Mouse (Mus musculus): ENCODE results near the gene Nat14. TPM values are rescaled to one million over a fixed set of nuclear protein-coding genes. Genes with fewer than 3 reads are reported as not detected.
A peak's percentile ranks its signal among the peaks of the same experiment; 100 is the strongest.
"Not testable (repeated sequence)": the region's sequence is repeated elsewhere in the genome, so short reads cannot be mapped to it uniquely, and the experiment has no call there.

The Nat14 gene
- 5.4 and 7.7 TPM in 2 replicates for polyA plus RNA-seq (2016; fragmentation: Nextera tagmentation; extraction: Ambion mirVana)

DNA sequence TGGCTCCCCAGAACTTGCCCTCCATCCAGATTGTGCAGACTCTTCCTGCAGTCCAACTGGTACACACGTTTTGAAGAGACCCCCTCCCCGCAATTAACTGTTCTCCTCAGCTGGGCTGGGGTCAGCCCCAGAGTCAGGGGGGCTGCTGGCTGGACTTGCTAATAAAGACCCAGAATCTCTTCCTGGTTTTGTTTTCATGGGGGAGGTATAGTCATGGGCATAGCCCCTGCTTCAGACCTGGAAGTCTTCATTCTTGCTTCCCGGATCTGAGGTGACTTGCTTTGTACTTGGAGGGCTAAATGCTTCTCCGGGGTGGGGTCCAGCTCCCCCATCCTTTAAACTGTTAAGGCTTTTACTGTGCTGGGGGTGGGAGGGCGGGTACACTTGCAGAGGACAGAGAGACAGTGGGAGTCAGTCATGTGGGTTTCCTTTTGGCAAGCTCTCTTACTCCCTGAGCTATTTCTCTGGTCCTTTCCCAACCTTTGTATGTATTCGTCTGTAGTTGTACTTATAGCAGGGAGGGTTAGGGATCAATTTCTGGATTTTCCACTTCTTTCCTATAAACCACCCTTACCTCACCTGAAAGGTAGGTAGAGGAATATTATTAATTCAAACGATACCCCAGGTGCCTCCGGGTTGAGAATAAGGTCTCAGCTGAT lies at the start of gene Nat14:
TSS of gene Nat14 (plus strand) at position 205 of the 659 bp plus-strand sequence.
- Histone ChIP-seq H3K27me3 (no peaks in the 10 kb centered on the region), H3K4me2 (replicated peaks) (peak within 1 kb of the TSS; percentile 79), H3K9ac (peak within 1 kb of the TSS; percentile 36), H3K4me1 (peaks cover 64% of the 10 kb centered on the region), H3K27ac (peak within 1 kb of the TSS; percentile 92), H3K36me3 (peaks cover 43% of the 10 kb centered on the region), H3K4me3 (peak within 1 kb of the TSS; percentile 33), H3K9me3 (no peaks in the 10 kb centered on the region)
- 30% methylated on average over 8 of the region's 8 CpGs for WGBS
- ATAC-seq (ENCODE audit: insufficient number of reproducible peaks, insufficient read depth, low FRiP score, low TSS enrichment), result no peak

GRCm38 (mm10) chr7:4876753-4877221 lies 45.0 kb upstream of the Nat14 start, which contains the start of gene Isoc2a:
TSS of gene Isoc2a (plus strand) at chr7:4877153.
- WGBS, result 1% methylated on average over 22 of the region's 22 CpGs
- H3K36me3 ChIP-seq, result no peaks in the 10 kb centered on the region
- no peak within 1 kb of the TSS for H3K27ac ChIP-seq
- H3K9me3 ChIP-seq, result no peaks in the 10 kb centered on the region
- H3K4me2 ChIP-seq (replicated peaks), result peak within 1 kb of the TSS; percentile 84
- H3K4me3 ChIP-seq, result peak within 1 kb of the TSS; percentile 57
- ATAC-seq (ENCODE audit: insufficient number of reproducible peaks, insufficient read depth, low FRiP score, low TSS enrichment), result peak; percentile 99
- peak within 1 kb of the TSS; percentile 52 for H3K9ac ChIP-seq
- 0 out of 2 replicates have a peak, but pooled peaks cover 15% of the 10 kb centered on the region for H3K4me1 ChIP-seq
- H3K27me3 ChIP-seq, result no peaks in the 10 kb centered on the region

DNA sequence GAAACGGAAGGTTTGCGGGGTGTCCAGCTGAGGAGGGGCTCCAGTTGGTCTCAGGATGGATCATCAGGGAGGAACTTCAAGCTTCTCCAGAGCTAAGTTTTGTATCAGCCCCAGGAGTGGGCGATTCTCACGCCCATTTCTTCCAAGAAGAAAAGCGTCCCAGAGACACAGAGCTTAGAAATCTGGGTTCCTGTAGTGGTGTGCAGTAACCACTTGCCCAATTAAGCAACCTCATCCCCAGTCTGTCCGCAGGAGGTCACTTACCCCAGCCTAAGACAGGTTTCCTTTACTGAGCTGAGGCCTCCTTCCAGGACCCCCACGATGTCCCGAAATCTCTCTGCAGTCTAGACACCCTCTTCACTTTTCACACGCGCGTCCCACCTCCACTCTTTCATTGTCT lies 44.6 kb upstream of the Nat14 start:
- no peak for ATAC-seq (ENCODE audit: insufficient number of reproducible peaks, insufficient read depth, low FRiP score, low TSS enrichment)
- WGBS, result 12% methylated on average over 11 of the region's 11 CpGs
- H3K36me3 ChIP-seq, result no peaks in the 10 kb centered on the region

GRCm38 (mm10) chr7:4878186-4878585 lies 43.6 kb upstream of the Nat14 start:
- peak overlapping the region; percentile 84 for H3K4me2 ChIP-seq (replicated peaks)
- 0 out of 2 replicates have a peak overlapping the region, but pooled peaks have one; percentile 57 for H3K4me3 ChIP-seq
- ATAC-seq (ENCODE audit: insufficient number of reproducible peaks, insufficient read depth, low FRiP score, low TSS enrichment), result no peak

More for the DNA sequence above, 44.6 kb upstream of the Nat14 start:
- Histone ChIP-seq H3K9ac (peak overlapping the region; percentile 52), H3K4me1 (0 out of 2 replicates have a peak, but pooled peaks cover 15% of the 10 kb centered on the region), H3K27me3 (no peaks in the 10 kb centered on the region), H3K4me3 (peak overlapping the region; percentile 57), H3K27ac (no peak overlapping the region), H3K9me3 (no peaks in the 10 kb centered on the region), H3K4me2 (replicated peaks) (peak overlapping the region; percentile 84)

GRCm38 (mm10) chr7:4879036-4879435 lies 42.8 kb upstream of the Nat14 start:
- not testable (repeated sequence) for H3K4me3 ChIP-seq; H3K27ac ChIP-seq; ATAC-seq (ENCODE audit: insufficient number of reproducible peaks, insufficient read depth, low FRiP score, low TSS enrichment); H3K36me3 ChIP-seq; H3K4me2 ChIP-seq (replicated peaks); H3K9me3 ChIP-seq; H3K27me3 ChIP-seq; H3K9ac ChIP-seq
- H3K4me1 ChIP-seq, result 0 out of 2 replicates have a peak, but pooled peaks cover 15% of the 10 kb centered on the region
- WGBS, result 80% methylated on average over 1 of the region's 1 CpGs

More at GRCm38 (mm10) chr7:4878186-4878585, 43.6 kb upstream of the Nat14 start:
- H3K27ac ChIP-seq, result no peak overlapping the region
- H3K9me3 ChIP-seq, result no peaks in the 10 kb centered on the region
- H3K36me3 ChIP-seq, result no peaks in the 10 kb centered on the region
- H3K4me1 ChIP-seq, result 0 out of 2 replicates have a peak, but pooled peaks cover 15% of the 10 kb centered on the region
- H3K27me3 ChIP-seq, result no peaks in the 10 kb centered on the region
- H3K9ac ChIP-seq, result no peak overlapping the region

DNA sequence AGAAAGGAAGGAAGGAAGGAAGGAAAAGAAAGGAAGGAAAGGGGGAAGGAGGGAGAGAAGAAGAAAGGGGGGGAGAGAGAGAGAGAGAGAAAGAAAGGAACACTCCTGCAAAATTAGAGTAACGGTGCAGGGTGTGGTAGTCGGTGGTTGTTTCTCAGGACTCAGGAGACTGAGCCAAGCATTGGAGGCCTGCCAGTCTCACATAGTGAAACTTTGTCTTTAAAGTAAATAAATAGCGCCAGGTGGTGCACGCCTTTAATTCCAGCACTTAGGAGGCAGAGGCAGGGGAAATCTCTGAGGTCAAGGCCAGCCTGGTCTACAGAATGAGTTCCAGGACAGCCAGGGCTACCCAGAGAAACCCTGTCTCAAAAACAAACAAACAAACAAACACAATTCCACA lies 35.1 kb upstream of the Nat14 start:
- no peaks in the 10 kb centered on the region for H3K9me3 ChIP-seq
- H3K4me1 ChIP-seq, result no peaks in the 10 kb centered on the region
- no peaks in the 10 kb centered on the region for H3K36me3 ChIP-seq
- no peak overlapping the region for H3K4me2 ChIP-seq (replicated peaks)
- no peaks in the 10 kb centered on the region for H3K27me3 ChIP-seq
- no peak overlapping the region for H3K27ac ChIP-seq
- no peak overlapping the region for H3K9ac ChIP-seq
- WGBS, result 73% methylated on average over 4 of the region's 4 CpGs
- ATAC-seq (ENCODE audit: insufficient number of reproducible peaks, insufficient read depth, low FRiP score, low TSS enrichment), result no peak
- no peak overlapping the region for H3K4me3 ChIP-seq

DNA sequence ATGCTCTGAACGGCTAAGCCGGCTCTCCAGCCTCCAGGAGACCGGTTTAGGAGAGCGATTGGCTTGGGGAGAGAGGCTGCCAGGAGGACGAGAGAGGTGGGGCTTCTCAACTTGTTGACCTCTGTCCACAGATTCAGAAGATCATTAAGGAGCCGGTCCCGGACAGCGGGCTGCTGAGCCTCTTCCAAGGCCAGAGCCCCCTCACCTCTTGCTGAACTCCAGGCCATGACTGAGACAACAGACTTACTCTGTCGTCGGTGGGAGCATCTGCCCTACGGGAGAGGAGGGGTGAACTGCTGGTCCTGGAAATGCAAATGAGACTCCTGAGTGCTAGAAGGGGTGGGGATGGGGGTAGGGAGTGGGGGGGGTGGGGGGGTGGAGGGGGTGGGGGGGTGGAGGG lies 26.6 kb upstream of the Nat14 start:
- no peak for ATAC-seq (ENCODE audit: insufficient number of reproducible peaks, insufficient read depth, low FRiP score, low TSS enrichment)

GRCm38 (mm10) chr7:4898851-4899648 lies 22.8 kb upstream of the Nat14 start:
- H3K4me3 ChIP-seq, result peak overlapping the region; percentile 28
- H3K9ac ChIP-seq, result peak overlapping the region; percentile 17; the same call in 1 of the 2 replicates
- peaks cover 19% of the 10 kb centered on the region for H3K27me3 ChIP-seq
- 0 out of 2 replicates have a peak, but pooled peaks cover 4% of the 10 kb centered on the region for H3K9me3 ChIP-seq
- no peaks in the 10 kb centered on the region for H3K4me1 ChIP-seq
- H3K4me2 ChIP-seq (replicated peaks), result peak overlapping the region; percentile 46
- ATAC-seq (ENCODE audit: insufficient number of reproducible peaks, insufficient read depth, low FRiP score, low TSS enrichment), result peak; percentile 53; the same call in 1 of the 2 replicates
- 21% methylated on average over 16 of the region's 18 CpGs for WGBS
- H3K27ac ChIP-seq, result no peak overlapping the region
- H3K36me3 ChIP-seq, result no peaks in the 10 kb centered on the region

More for the DNA sequence above, 26.6 kb upstream of the Nat14 start:
- Histone ChIP-seq H3K36me3 (no peaks in the 10 kb centered on the region), H3K4me3 (no peak overlapping the region), H3K27me3 (peaks cover 14% of the 10 kb centered on the region), H3K27ac (no peak overlapping the region), H3K9me3 (no peaks in the 10 kb centered on the region), H3K4me2 (replicated peaks) (no peak overlapping the region), H3K4me1 (no peaks in the 10 kb centered on the region), H3K9ac (no peak overlapping the region)
- WGBS, result 59% methylated on average over 11 of the region's 11 CpGs

- Histone ChIP-seq H3K27me3 (peaks cover 19% of the 10 kb centered on the region), H3K9ac (peak overlapping the region; percentile 17; the same call in 1 of the 2 replicates), H3K4me2 (replicated peaks) (peak overlapping the region; percentile 46), H3K27ac (no peak overlapping the region), H3K4me3 (peak overlapping the region; percentile 28), H3K36me3 (no peaks in the 10 kb centered on the region), H3K9me3 (0 out of 2 replicates have a peak, but pooled peaks cover 4% of the 10 kb centered on the region), H3K4me1 (no peaks in the 10 kb centered on the region)
- WGBS, result 8% methylated on average over 19 of the region's 19 CpGs
- no peak for ATAC-seq (ENCODE audit: insufficient number of reproducible peaks, insufficient read depth, low FRiP score, low TSS enrichment)
These were observed 21.9 kb upstream of the Nat14 start for GRCm38 (mm10) chr7:4899649-4900522.

DNA sequence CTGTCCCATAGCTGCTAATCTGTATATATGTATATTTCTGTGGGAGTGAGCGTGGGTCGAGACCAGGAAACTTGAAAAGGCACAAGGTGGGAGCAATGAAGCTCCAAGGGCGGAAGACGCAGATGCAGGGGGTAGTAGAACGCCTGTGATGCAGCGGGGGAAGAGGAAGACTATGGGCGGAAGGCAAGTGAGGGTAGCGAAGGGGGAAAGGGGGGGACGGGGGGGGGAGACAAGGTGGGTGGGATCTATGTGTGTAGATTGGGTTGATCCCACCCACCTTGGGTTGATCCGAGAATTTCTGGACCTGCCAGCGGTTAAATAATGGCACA lies 21.3 kb upstream of the Nat14 start:
- Histone ChIP-seq H3K27me3 (peaks cover 19% of the 10 kb centered on the region), H3K27ac (no peak overlapping the region), H3K36me3 (no peaks in the 10 kb centered on the region), H3K4me3 (peak overlapping the region; percentile 28; the same call in 1 of the 2 replicates), H3K4me1 (no peaks in the 10 kb centered on the region), H3K9me3 (0 out of 2 replicates have a peak, but pooled peaks cover 4% of the 10 kb centered on the region), H3K9ac (no peak overlapping the region), H3K4me2 (replicated peaks) (peak overlapping the region; percentile 46)
- 16% methylated on average over 11 of the region's 11 CpGs for WGBS
- ATAC-seq (ENCODE audit: insufficient number of reproducible peaks, insufficient read depth, low FRiP score, low TSS enrichment), result no peak

- H3K27ac ChIP-seq, result no peak overlapping the region
- no peak overlapping the region for H3K9ac ChIP-seq
- H3K9me3 ChIP-seq, result 0 out of 2 replicates have a peak, but pooled peaks cover 4% of the 10 kb centered on the region
- ATAC-seq (ENCODE audit: insufficient number of reproducible peaks, insufficient read depth, low FRiP score, low TSS enrichment), result no peak
- no peak overlapping the region for H3K4me3 ChIP-seq
- no peaks in the 10 kb centered on the region for H3K4me1 ChIP-seq
- WGBS, result 42% methylated on average over 8 of the region's 8 CpGs
- H3K27me3 ChIP-seq, result peaks cover 19% of the 10 kb centered on the region
- no peak overlapping the region for H3K4me2 ChIP-seq (replicated peaks)
- no peaks in the 10 kb centered on the region for H3K36me3 ChIP-seq
These were observed 20.7 kb upstream of the Nat14 start for GRCm38 (mm10) chr7:4901171-4901570.

Measured in embryonic facial prominence, embryonic 12.5 days (tissue).